In the genomic region with DNA sequence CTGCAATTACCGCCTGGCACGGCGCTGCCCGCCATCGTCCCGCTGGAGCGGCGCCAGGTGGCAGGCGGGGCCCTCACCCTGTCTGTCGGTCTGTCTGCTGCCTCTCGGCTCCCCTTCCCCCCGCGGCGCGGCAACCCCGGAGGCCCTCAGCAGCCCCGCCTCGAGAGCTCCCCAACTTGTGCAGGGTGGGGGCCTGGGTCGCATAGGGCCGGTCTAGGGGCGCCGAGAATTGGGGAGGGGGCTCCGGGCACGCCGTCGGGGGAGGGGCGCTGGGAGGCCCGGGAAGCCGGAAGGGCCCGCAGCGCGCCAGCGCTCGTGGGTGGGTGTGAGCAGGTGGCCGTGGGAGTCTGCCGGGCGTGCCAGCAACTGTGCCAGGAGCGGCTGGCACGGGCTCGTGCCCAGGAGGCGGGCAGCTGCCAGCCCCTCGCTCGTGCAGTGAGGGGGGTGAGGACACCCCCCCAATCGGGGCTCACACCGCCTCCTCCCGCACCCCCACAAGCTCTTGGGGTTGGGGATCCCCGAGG, we compare ENCODE assay signal across 8 mouse cellular contexts. TPM values are rescaled to one million over a fixed set of nuclear protein-coding genes. Genes with fewer than 3 reads are reported as not detected.
DNase-seq lines count a peak whose midpoint lies in the region; ATAC-seq and TF ChIP-seq lines count a peak whose summit lies in the region.

No protein-coding gene starts in this region.

- peaks cover 15% of the 10 kb centered on the region; the same call in 1 of the 2 replicates for H3K27me3 ChIP-seq in ES-Bruce4 (ENCODE audit: control insufficient read depth, insufficient read depth, low read length, poor library complexity, severe bottlenecking)
- peaks cover 57% of the 10 kb centered on the region for H3K27me3 ChIP-seq in embryonic facial prominence, embryonic 11.5 days (ENCODE audit: control insufficient read depth, insufficient read depth, low read length)
- H3K27me3 ChIP-seq in splenic B cell, adult 2 months (ENCODE audit: control insufficient read depth, insufficient read depth, low read length, poor library complexity, severe bottlenecking) = peaks cover 2% of the 10 kb centered on the region

- TF ChIP-seq CTCF in ES-Bruce4 (IDR thresholded peaks at IDR 0.05; ENCODE audit: low read depth, low read length) = no peak

- WGBS in embryonic facial prominence, embryonic 11.5 days = under 1% methylated on average over 33 of the region's 47 CpGs

- intact Hi-C loops in heart, postnatal 10 days (cut with DNase I) = loop anchor here (5.0 kb wide), 1 partner anchor 50 kb away; no protein-coding TSS in a partner anchor

- TF ChIP-seq POLR2A in ES-Bruce4 (IDR thresholded peaks at IDR 0.05; ENCODE audit: insufficient read depth, low read length) = no peak

- peaks cover 5% of the 10 kb centered on the region for H3K4me1 ChIP-seq in ES-Bruce4 (ENCODE audit: control insufficient read depth, insufficient read depth, low read length)
- peaks cover 11% of the 10 kb centered on the region for H3K4me1 ChIP-seq in embryonic facial prominence, embryonic 11.5 days (ENCODE audit: control insufficient read depth, insufficient read depth, low read length)

- peak overlapping the region; percentile 45 for H3K4me3 ChIP-seq in ES-Bruce4 (ENCODE audit: low read depth, low read length)
- H3K4me3 ChIP-seq in embryonic facial prominence, embryonic 11.5 days (ENCODE audit: low read depth, low read length) = peak overlapping the region; percentile 39

- TF ChIP-seq EP300 in ES-Bruce4 (IDR thresholded peaks at IDR 0.05; ENCODE audit: insufficient read depth, low read depth, low read length) = no peak

- no peaks in the 10 kb centered on the region for H3K36me3 ChIP-seq in ES-Bruce4 (ENCODE audit: control insufficient read depth, insufficient read depth, low read length, poor library complexity, severe bottlenecking)
- no peaks in the 10 kb centered on the region for H3K36me3 ChIP-seq in embryonic facial prominence, embryonic 11.5 days (replicated peaks; ENCODE audit: control insufficient read depth, insufficient read depth, low read depth, low read length)
- H3K36me3 ChIP-seq in splenic B cell, adult 2 months (ENCODE audit: control insufficient read depth, insufficient read depth, low read length, poor library complexity, severe bottlenecking) = no peaks in the 10 kb centered on the region

- no peaks in the 10 kb centered on the region for H3K9me3 ChIP-seq in ES-Bruce4 (replicated peaks; ENCODE audit: control insufficient read depth, insufficient read depth, low read length, poor library complexity, severe bottlenecking)
- no peaks in the 10 kb centered on the region for H3K9me3 ChIP-seq in embryonic facial prominence, embryonic 11.5 days (replicated peaks; ENCODE audit: control insufficient read depth, low read length)

- peak overlapping the region; percentile 59 for H3K9ac ChIP-seq in ES-Bruce4 (ENCODE audit: low read depth, poor library complexity, severe bottlenecking)
- H3K9ac ChIP-seq in embryonic facial prominence, embryonic 11.5 days (replicated peaks; ENCODE audit: low read length) = peak overlapping the region; percentile 48

- DNase-seq in A20 (ENCODE audit: low read depth, low spot score) = peak; percentile 34
- no peak for DNase-seq in embryonic facial prominence, embryonic 11.5 days (ENCODE audit: low spot score)
- DNase-seq in heart, postnatal 10 days = peak; percentile 54 to 65
- peak; percentile 86 to 89 for DNase-seq in layer of hippocampus, postnatal 10 days (ENCODE audit: low spot score in 2 of 2)
- peak; percentile 47 for DNase-seq in lung, postnatal 10 days
- peak; percentile 19 for DNase-seq in splenic B cell, adult 2 months (ENCODE audit: low read depth, low spot score)
- no peak for DNase-seq in spleen, adult 12 weeks (ENCODE audit: low spot score)

- H3K27ac ChIP-seq in ES-Bruce4 (ENCODE audit: insufficient read depth, low read length) = no peak overlapping the region
- H3K27ac ChIP-seq in embryonic facial prominence, embryonic 11.5 days (replicated peaks; ENCODE audit: low read depth, low read length) = no peak overlapping the region

- no peak for ATAC-seq in embryonic facial prominence, embryonic 11.5 days (replicated peaks; ENCODE audit: insufficient number of reproducible peaks, low FRiP score, low TSS enrichment, low read depth)

- peak overlapping the region; percentile 87 for H3K4me2 ChIP-seq in embryonic facial prominence, embryonic 11.5 days (ENCODE audit: low read depth, low read length)

RNA-seq across cellular contexts. Expression of a gene that starts 4.5 kb away (rescaled TPM):
- 0.61 and 1.0 TPM in 2 replicates for polyA plus RNA-seq in ES-Bruce4 (2011; ENCODE audit: insufficient read depth, insufficient read length, low read depth, missing spikeins)
- 0.69 and 0.79 TPM in 2 replicates for polyA plus RNA-seq in embryonic facial prominence, embryonic 11.5 days (2014; fragmentation: Nextera tagmentation; extraction: Ambion mirVana)
- 1 to 10 TPM; 4.9 to 7.9 TPM for total RNA-seq in heart, postnatal 10 days (2021)
- total RNA-seq in layer of hippocampus, postnatal 10 days (2021) = 10 to 100 TPM; 60.4 to 61.7 TPM

Comparison
In these comparisons a context has a peak if more than half of its experiments do, and no peak if none do; other contexts are left out.
1. DNase-seq: peak in A20 (single experiment), heart, postnatal 10 days (2 of 2), layer of hippocampus, postnatal 10 days (2 of 2), lung, postnatal 10 days (single experiment) and splenic B cell, adult 2 months (single experiment); none in embryonic facial prominence, embryonic 11.5 days (single experiment) and spleen, adult 12 weeks (single experiment).
2. RNA of a gene that starts 4.5 kb away (total RNA-seq): 60.4 to 61.7 TPM in layer of hippocampus, postnatal 10 days; 4.9 to 7.9 TPM in heart, postnatal 10 days; every median in the first group is over 4 times any median in the second.